Mouse (Mus musculus) heart, adult 2 months (tissue): ENCODE measurements around the gene Gprasp2.

ENCODE experiments used
- CTCF ChIP-seq: fragments of 200-600 bp; IDR thresholded peaks from 2 replicates; pipeline ENCODE4 v1.8.1; 2022; ENCODE audit warnings: antibody characterized with exemption, mild to moderate bottlenecking, moderate library complexity
- EP300 ChIP-seq: fragments of 200-500 bp; IDR thresholded peaks from 2 replicates; pipeline ENCODE4 v1.6.1; 2011; ENCODE audit warnings: low read depth, low read length, control low read depth; ENCODE audit not compliant: insufficient read depth
- POLR2A ChIP-seq: fragments of 200-500 bp; IDR thresholded peaks from 2 replicates; pipeline ENCODE4 v1.6.1; 2011; ENCODE audit warnings: mild to moderate bottlenecking, low read depth, low read length, control low read depth; ENCODE audit not compliant: insufficient read depth

GRCm38 (mm10) chrX:135886234-135886585 lies 47.4 kb downstream of the Gprasp2 start:
- TF ChIP-seq POLR2A, result no peak
- TF ChIP-seq CTCF, result no peak
- no peak for TF ChIP-seq EP300
